Mouse (Mus musculus): ENCODE results near the gene Csgalnact2. TPM values are rescaled to one million over a fixed set of nuclear protein-coding genes. Genes with fewer than 3 reads are reported as not detected.

Gene Csgalnact2
- polyA plus RNA-seq, 1 experiment from 2014 or later, result 9.4 TPM

DNA sequence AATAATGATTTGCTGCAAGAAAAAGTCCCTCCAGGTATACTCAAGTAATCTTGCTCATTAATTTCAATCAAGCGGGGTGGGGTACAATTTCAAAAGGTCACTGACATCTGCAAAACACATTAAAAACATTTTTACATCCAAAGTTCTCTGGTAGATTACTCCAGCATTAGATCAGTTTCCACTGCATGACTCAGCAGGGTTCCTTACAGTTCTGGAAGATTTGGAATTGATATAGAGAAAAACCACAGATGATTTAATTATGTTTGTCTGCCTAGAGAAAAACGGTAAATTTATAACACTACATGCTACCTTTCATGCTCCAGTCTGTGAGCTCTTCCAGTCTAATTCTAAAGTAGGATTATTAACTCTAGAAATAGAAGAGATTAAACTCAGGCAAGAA, 8.9 kb downstream of the Csgalnact2 start:
- 50% methylated on average over 2 of the region's 2 CpGs for WGBS (ENCODE audit: insufficient replicate concordance)
- H3K27me3 ChIP-seq (replicated peaks), result no peaks in the 10 kb centered on the region
- no peak overlapping the region for H3K9ac ChIP-seq
- H3K36me3 ChIP-seq, result peaks cover 3% of the 10 kb centered on the region
- peaks cover 38% of the 10 kb centered on the region for H3K4me1 ChIP-seq
- no peaks in the 10 kb centered on the region for H3K9me3 ChIP-seq (replicated peaks)
- no peak overlapping the region for H3K4me3 ChIP-seq
- H3K27ac ChIP-seq, result peak overlapping the region; percentile 54; the same call in 1 of the 2 replicates
- no peak for ATAC-seq
- no peak overlapping the region for H3K4me2 ChIP-seq

DNA sequence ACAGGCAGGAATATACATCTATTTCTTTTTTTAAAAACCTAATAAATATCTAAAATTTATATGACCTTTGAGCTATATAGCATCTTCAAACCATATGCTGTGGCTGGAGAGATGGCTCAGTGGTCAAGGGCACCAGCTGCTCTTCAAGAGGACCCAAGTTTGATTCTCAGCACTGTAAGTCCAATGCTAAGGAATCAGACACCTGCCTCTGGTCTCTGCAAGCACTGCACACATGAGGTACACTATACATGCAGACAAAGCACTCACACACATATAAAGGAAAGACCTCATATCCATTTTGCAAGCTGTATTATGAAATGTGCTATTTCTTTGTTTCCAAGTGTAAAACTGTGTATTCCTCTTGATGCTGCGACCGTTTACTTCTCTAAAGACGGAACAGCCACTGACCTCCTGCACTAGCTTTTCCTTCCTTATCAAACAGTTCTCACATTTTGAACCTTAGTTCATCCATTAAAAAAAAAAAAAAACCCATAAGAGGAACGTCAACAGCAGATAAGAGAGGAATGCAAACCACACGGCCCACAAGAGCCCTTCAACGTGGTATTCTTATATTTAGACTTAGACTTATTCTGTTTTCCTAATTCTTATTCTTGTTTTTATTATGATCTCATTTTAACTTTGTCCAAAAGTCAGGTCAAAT, 11.0 kb downstream of the Csgalnact2 start:
- Histone ChIP-seq H3K9ac (no peak overlapping the region), H3K4me1 (peaks cover 34% of the 10 kb centered on the region), H3K4me2 (peak overlapping the region; percentile 44), H3K27ac (peak overlapping the region; percentile 72; the same call in 1 of the 2 replicates), H3K36me3 (peaks cover 15% of the 10 kb centered on the region), H3K9me3 (replicated peaks) (no peaks in the 10 kb centered on the region), H3K4me3 (no peak overlapping the region), H3K27me3 (replicated peaks) (no peaks in the 10 kb centered on the region)
- peak; percentile 51 for ATAC-seq
- WGBS (ENCODE audit: insufficient replicate concordance), result 4% methylated on average over 6 of the region's 6 CpGs

DNA sequence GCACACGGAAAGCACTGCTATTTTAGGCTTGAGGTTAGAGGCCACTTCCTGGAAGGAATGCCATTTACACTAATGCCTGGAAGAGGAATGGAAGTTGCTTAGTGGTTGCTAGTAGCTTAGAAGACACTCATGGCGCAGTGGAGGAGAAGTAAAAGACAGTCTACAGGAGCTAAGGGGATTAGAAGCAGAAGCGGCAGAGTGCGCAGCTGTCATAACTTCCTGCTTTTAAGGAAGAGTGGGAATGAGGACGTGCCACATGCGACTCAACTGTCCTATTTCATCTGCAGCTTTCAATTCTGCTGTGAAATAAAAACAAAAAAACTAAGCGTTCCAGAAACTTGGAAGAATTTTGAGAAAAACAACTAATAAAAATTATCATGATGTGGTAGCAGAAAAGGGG, 11.7 kb downstream of the Csgalnact2 start:
- Histone ChIP-seq H3K36me3 (peaks cover 23% of the 10 kb centered on the region), H3K27ac (peak overlapping the region; percentile 72), H3K9ac (no peak overlapping the region), H3K4me2 (peak overlapping the region; percentile 44), H3K4me3 (no peak overlapping the region), H3K9me3 (replicated peaks) (no peaks in the 10 kb centered on the region), H3K27me3 (replicated peaks) (no peaks in the 10 kb centered on the region), H3K4me1 (peaks cover 34% of the 10 kb centered on the region)
- no peak for ATAC-seq
- WGBS (ENCODE audit: insufficient replicate concordance), result 38% methylated on average over 7 of the region's 7 CpGs

DNA sequence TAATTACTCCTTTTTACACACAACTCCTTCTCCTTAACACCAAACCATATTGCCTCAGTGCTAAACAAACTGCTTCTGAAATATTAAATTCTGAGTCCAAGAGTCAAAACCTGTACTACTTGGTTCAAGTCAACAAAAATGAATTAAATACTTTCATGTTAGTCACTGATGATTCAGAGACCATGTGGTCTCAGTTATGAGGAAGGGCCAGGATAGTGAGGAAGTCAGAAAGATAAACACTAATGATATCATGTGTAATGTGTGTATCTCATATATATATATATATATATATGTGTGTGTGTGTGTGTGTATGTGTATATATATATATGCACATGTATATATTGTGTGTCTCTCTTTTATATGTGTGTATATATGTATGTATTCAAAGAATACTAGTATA, 12.4 kb downstream of the Csgalnact2 start:
- Histone ChIP-seq H3K27ac (no peak overlapping the region), H3K36me3 (peaks cover 29% of the 10 kb centered on the region), H3K4me3 (no peak overlapping the region), H3K27me3 (replicated peaks) (no peaks in the 10 kb centered on the region), H3K9me3 (replicated peaks) (no peaks in the 10 kb centered on the region), H3K4me2 (no peak overlapping the region), H3K4me1 (peaks cover 29% of the 10 kb centered on the region), H3K9ac (no peak overlapping the region)
- ATAC-seq, result no peak

DNA sequence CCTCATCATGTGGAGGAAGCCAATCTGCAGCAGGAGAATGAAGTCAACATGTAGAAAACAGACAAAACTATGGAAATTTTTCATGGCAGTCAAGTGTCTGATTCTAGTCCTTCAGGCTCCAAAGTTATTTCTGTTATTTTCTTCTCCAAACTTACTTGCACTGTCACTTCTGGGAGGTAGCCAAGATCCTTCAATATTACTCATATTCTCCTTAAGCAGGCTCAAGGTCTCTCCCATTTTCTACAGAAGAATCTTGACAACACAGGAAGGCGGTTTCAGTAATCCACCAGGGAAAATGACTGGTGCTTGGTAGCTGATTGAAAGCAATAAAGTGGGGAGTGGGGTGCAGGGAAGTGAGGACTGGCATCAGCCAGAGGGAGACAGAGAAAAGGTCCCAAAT, 16.2 kb downstream of the Csgalnact2 start:
- Histone ChIP-seq H3K9me3 (replicated peaks) (no peaks in the 10 kb centered on the region), H3K4me2 (no peak overlapping the region), H3K36me3 (peaks cover 55% of the 10 kb centered on the region), H3K27me3 (replicated peaks) (no peaks in the 10 kb centered on the region), H3K4me1 (peaks cover 10% of the 10 kb centered on the region), H3K4me3 (no peak overlapping the region), H3K27ac (no peak overlapping the region), H3K9ac (no peak overlapping the region)
- no peak for ATAC-seq
- WGBS (ENCODE audit: insufficient replicate concordance), result 79% methylated on average over 1 of the region's 1 CpGs

DNA sequence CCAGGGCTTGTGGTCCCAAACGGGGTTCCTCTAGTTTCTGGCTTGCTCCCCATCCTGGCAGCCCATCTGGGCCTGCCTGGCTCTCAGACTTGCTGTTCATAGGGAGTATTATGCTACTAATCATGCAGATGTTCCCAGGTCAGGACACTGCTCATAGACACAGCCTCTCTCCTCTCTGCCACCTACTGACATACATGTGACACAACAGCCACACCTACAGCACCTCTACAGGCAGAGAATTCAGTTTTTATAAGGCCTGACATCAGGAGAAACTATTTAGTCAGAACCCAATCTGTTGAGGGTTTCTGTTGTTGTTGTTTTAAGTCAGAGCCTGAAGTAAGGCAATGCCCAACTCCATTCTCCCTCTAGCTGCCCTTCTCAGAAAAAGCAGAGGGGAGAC, 27.1 kb downstream of the Csgalnact2 start:
- WGBS (ENCODE audit: insufficient replicate concordance), result 50% methylated on average over 1 of the region's 1 CpGs
- Histone ChIP-seq H3K36me3 (peaks cover 31% of the 10 kb centered on the region), H3K9me3 (replicated peaks) (no peaks in the 10 kb centered on the region), H3K4me2 (no peak overlapping the region), H3K4me1 (no peaks in the 10 kb centered on the region), H3K27me3 (replicated peaks) (no peaks in the 10 kb centered on the region), H3K27ac (no peak overlapping the region), H3K9ac (no peak overlapping the region), H3K4me3 (no peak overlapping the region)
- no peak for ATAC-seq

DNA sequence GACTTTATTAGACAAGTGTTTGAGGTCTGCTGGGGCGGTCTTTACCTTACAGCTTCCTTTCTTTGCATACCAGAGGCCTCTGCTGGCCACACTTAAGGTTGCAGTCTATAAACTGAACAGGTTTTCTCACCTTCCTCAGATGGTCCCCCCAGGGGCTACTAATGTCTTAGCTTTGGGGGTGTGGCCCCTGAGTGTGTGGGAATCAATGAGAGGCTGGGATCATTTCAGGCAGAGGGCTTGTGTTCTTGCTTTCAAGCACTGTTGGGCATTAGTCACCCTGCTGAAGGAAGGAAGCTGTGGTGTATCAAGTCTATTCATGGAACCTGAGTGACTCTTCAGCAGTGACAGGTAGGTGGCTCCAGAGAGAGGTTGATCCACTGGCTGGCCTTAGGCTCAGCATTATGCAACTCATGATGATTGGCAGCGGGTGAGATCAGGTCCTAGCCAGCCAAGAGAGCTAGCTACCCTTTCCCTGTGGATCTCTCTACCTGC, 39.6 kb downstream of the Csgalnact2 start:
- no peaks in the 10 kb centered on the region for H3K36me3 ChIP-seq
- WGBS (ENCODE audit: insufficient replicate concordance), result 19% methylated on average over 2 of the region's 2 CpGs
- H3K27ac ChIP-seq, result no peak overlapping the region
- H3K4me1 ChIP-seq, result no peaks in the 10 kb centered on the region
- H3K27me3 ChIP-seq (replicated peaks), result no peaks in the 10 kb centered on the region
- no peak overlapping the region for H3K9ac ChIP-seq
- no peak overlapping the region for H3K4me2 ChIP-seq
- H3K4me3 ChIP-seq, result no peak overlapping the region
- H3K9me3 ChIP-seq (replicated peaks), result no peaks in the 10 kb centered on the region
- ATAC-seq, result no peak

DNA sequence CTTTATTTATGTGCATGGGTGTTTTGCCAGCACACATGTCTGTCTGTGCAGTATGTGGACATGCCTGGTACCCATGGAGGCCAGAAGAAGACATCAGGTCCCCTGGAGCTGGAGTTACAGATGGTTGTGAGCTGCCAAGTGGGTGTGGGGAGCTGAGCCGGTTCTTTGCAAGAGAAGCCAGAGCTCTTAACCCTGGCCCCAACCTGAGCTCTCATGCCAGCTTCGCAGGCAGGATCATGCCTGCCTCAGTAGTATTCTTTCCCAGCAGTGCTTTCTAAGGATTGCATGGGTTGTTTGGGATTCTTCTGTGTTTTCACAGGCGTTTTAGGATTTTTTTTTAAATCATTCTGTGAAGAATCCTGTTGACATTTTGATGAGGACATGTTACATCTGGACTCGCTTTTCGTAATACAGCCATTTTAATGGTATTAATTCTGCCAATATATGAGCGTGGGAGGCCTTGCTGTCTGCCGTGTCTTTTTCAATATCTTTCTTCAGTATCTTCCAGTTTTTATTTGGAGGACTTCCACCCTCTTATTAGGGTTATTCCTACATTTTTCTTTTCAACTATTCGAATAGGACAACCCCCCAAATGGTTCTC, 41.1 kb downstream of the Csgalnact2 start:
- Histone ChIP-seq H3K27me3 (replicated peaks) (no peaks in the 10 kb centered on the region), H3K27ac (no peak overlapping the region), H3K36me3 (no peaks in the 10 kb centered on the region), H3K9ac (no peak overlapping the region), H3K4me2 (no peak overlapping the region), H3K4me1 (no peaks in the 10 kb centered on the region), H3K4me3 (no peak overlapping the region), H3K9me3 (replicated peaks) (no peaks in the 10 kb centered on the region)
- no peak for ATAC-seq
- 65% methylated on average over 8 of the region's 8 CpGs for WGBS (ENCODE audit: insufficient replicate concordance)

DNA sequence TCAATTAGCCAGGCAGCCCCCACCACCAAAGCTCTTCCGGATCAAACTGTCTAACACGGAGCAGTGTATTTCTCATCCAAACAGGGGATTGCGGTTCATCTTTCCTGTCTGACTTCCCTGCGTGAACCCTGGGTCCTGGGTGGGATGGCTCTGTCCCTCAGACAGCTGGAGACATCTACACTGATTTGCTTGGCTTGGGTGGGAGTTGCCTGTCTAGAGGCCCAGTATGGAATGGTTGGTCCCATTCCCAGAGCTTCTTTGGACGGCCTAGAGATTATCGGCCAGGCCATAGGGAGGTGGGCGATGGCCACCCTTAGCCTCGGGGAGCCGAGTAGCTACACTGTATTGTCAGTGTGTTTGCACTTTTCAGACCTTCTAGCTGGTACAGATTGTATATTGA, 48.1 kb downstream of the Csgalnact2 start:
- WGBS (ENCODE audit: insufficient replicate concordance), result 76% methylated on average over 9 of the region's 9 CpGs

DNA sequence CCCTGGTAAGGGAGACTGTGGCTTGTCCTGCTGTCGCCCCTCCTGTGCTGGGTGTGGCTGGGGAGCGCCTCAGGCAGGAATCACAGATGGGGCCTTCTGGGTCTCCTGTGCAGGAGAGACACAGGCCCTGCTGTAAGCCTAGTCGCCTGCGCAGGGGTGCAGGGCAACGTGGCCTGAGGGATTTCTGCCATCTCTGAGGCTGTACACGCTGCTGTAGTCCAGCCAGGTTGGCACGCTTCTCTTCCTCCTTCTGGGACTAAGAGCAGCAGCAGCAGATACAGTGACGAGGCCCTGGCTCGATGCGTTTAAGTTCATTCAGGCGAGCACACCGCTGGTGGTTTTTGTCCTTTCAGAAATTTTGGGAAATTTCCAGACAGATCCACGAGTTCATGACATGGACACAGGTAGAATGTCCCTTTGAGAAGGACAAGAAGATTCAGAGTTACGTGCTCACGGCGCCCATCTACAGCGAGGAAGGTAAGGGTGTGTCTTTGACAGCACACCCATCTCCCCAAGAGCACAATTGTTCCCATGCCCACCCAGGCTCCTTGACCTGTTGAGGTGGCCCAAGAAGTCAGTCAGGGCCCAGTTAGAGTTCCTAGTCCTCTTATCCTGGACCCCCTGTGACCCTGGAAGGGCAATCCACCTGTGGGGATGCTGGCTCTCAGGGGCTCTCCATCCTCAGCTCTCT, 50.0 kb downstream of the Csgalnact2 start:
- H3K4me3 ChIP-seq, result no peak overlapping the region
- WGBS (ENCODE audit: insufficient replicate concordance), result 70% methylated on average over 17 of the region's 17 CpGs
- no peak overlapping the region for H3K27ac ChIP-seq
- no peak overlapping the region for H3K4me2 ChIP-seq
- H3K9ac ChIP-seq, result no peak overlapping the region
- H3K9me3 ChIP-seq (replicated peaks), result no peaks in the 10 kb centered on the region
- no peaks in the 10 kb centered on the region for H3K4me1 ChIP-seq
- H3K27me3 ChIP-seq (replicated peaks), result no peaks in the 10 kb centered on the region
- no peaks in the 10 kb centered on the region for H3K36me3 ChIP-seq
- no peak for ATAC-seq

More for the DNA sequence above, 48.1 kb downstream of the Csgalnact2 start:
- Histone ChIP-seq H3K4me1 (no peaks in the 10 kb centered on the region), H3K27ac (no peak overlapping the region), H3K9ac (no peak overlapping the region), H3K4me2 (no peak overlapping the region), H3K4me3 (no peak overlapping the region), H3K36me3 (no peaks in the 10 kb centered on the region), H3K9me3 (replicated peaks) (no peaks in the 10 kb centered on the region), H3K27me3 (replicated peaks) (no peaks in the 10 kb centered on the region)
- no peak for ATAC-seq

DNA sequence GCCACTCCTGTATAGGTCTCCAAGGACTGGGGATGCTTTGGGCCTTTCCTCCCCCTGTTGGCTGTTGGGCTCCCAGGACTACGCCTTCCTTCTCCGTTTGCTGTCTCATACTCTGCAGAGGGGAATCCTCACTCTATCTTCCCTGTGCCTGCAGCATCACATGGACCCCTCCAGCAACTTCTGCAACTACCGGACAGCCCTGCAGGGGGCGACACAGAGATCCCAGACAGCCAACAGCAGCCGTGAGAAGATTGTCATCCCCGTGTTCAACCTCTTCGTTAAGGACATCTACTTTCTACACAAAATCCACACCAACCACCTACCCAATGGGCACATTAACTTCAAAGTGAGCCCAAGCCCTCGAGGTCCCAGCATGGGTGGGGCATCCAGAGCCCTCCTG, 51.0 kb downstream of the Csgalnact2 start:
- no peak for ATAC-seq
- Histone ChIP-seq H3K4me1 (no peaks in the 10 kb centered on the region), H3K36me3 (no peaks in the 10 kb centered on the region), H3K27me3 (replicated peaks) (no peaks in the 10 kb centered on the region), H3K9me3 (replicated peaks) (no peaks in the 10 kb centered on the region), H3K27ac (no peak overlapping the region), H3K9ac (no peak overlapping the region), H3K4me3 (no peak overlapping the region), H3K4me2 (no peak overlapping the region)
- 35% methylated on average over 8 of the region's 8 CpGs for WGBS (ENCODE audit: insufficient replicate concordance)

DNA sequence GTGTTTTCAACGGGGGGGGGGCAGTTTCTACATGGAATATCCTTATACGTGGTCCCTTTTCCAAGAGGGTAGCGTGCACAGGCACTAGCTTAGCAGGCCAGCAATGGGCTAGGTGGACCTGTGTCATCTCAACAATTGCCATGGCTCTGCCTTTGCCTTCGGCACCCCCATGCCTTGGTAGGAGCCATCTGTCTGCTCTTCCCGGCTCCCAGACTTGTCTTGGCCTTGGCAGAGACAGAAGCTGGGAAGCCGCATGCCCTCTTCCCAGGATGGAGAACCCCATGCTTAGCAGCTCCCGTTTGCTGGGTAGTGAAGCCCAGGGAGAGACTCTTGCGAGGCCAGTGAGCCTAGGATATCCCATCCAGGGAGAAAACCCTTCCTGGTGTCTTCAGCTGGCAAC, 54.3 kb downstream of the Csgalnact2 start:
- Histone ChIP-seq H3K9ac (no peak overlapping the region), H3K4me2 (no peak overlapping the region), H3K4me3 (no peak overlapping the region), H3K36me3 (no peaks in the 10 kb centered on the region), H3K27me3 (replicated peaks) (0 out of 2 replicates have a peak, but pooled peaks cover 6% of the 10 kb centered on the region), H3K9me3 (replicated peaks) (no peaks in the 10 kb centered on the region), H3K4me1 (no peaks in the 10 kb centered on the region), H3K27ac (no peak overlapping the region)
- ATAC-seq, result no peak
- 67% methylated on average over 8 of the region's 8 CpGs for WGBS (ENCODE audit: insufficient replicate concordance)
